Mouse (Mus musculus): ENCODE measurements around the gene Dohh. TPM values are rescaled to one million over a fixed set of nuclear protein-coding genes. Genes with fewer than 3 reads are reported as not detected.
A peak's percentile ranks its signal among the peaks of the same experiment; 100 is the strongest.

Gene Dohh
- polyA plus RNA-seq, 1 experiment from 2014 or later: 42.1 TPM

DNA sequence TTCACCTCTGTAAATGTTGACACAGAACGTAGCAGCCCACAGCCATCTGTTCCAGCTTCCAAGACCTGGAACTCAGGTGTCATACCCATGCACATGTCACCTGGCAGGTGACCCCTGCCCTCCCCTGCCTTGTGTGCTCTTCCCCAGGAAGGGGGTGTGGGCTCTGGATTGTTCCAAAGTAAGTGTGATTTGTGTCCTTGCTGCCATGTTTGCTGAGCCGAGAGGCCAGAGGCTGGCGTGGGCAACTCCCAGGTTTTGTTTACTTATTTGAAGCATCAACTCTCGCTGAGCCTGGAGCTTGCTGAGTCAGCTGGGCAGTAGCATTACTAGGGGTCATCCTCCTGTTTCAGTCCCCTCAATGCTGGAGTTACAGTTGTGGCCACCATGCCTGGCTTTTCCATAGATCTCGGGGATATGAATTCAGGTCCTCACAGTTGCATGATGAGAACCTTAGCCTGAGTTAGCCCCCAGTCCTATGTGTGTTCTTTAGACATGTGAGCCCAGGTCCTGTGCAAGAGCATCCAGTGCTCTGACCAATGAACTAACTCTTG is 4.4 kb downstream of the Dohh start, which contains the start of gene Gm48552:
Gene Gm48552 (plus strand): TSS at position 501 of the 551 bp plus-strand sequence.
- TF ChIP-seq EP300 (IDR thresholded peaks at IDR 0.05; ENCODE audit: low read depth) (no peak), CTCF (IDR thresholded peaks at IDR 0.05; ENCODE audit: low read depth) (no peak)
- H3K9me3 ChIP-seq (ENCODE audit: low read length): no peaks in the 10 kb centered on the region
- no peaks in the 10 kb centered on the region for H3K27me3 ChIP-seq (ENCODE audit: insufficient read depth, low read length)
- 64% methylated on average over 5 of the region's 5 CpGs for WGBS (ENCODE audit: insufficient replicate concordance)
- peaks cover 24% of the 10 kb centered on the region for H3K36me3 ChIP-seq (replicated peaks; ENCODE audit: insufficient read depth, low read length)
- DNase-seq (no peak), ATAC-seq (no peak)
- H3K27ac ChIP-seq (ENCODE audit: low read depth): 0 out of 2 replicates have a peak within 1 kb of the TSS, but pooled peaks have one; percentile 11
- H3K4me1 ChIP-seq (ENCODE audit: insufficient read depth): peaks cover 35% of the 10 kb centered on the region
- H3K4me3 ChIP-seq (ENCODE audit: low read depth, low read length): no peak within 1 kb of the TSS
- H3K4me2 ChIP-seq (ENCODE audit: low read depth, low read length): no peak within 1 kb of the TSS
- no peak within 1 kb of the TSS for H3K9ac ChIP-seq (replicated peaks)

DNA sequence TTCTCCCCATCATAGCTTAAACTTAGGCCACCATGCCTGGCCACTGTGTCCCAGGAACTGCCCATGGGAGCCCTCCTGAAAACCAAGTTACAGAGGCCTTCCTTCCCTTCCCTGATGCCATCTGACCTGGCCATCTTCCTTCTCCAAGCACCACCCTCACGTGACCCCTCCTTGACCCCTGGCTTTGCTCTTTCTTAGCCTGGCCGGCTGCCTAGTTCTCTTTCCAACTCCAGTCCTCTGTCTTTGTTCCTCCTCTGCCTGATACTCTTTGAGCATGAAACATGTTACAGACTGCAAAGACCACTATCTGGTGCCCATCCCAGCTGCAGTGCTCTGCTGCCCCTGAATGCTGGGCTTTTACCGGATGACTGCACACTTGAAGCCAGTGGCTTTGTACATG is 5.1 kb downstream of the Dohh start:
- no peak for DNase-seq
- 69% methylated on average over 3 of the region's 3 CpGs for WGBS (ENCODE audit: insufficient replicate concordance)
- no peak overlapping the region for H3K9ac ChIP-seq (replicated peaks)
- ATAC-seq: no peak
- peaks cover 39% of the 10 kb centered on the region for H3K4me1 ChIP-seq (ENCODE audit: insufficient read depth)
- no peaks in the 10 kb centered on the region for H3K9me3 ChIP-seq (ENCODE audit: low read length)
- no peaks in the 10 kb centered on the region for H3K27me3 ChIP-seq (ENCODE audit: insufficient read depth, low read length)
- peaks cover 24% of the 10 kb centered on the region for H3K36me3 ChIP-seq (replicated peaks; ENCODE audit: insufficient read depth, low read length)
- no peak overlapping the region for H3K4me3 ChIP-seq (ENCODE audit: low read depth, low read length)
- no peak overlapping the region for H3K4me2 ChIP-seq (ENCODE audit: low read depth, low read length)
- no peak overlapping the region for H3K27ac ChIP-seq (ENCODE audit: low read depth)
- TF ChIP-seq CTCF (IDR thresholded peaks at IDR 0.05; ENCODE audit: low read depth) (no peak), EP300 (IDR thresholded peaks at IDR 0.05; ENCODE audit: low read depth) (no peak)

DNA sequence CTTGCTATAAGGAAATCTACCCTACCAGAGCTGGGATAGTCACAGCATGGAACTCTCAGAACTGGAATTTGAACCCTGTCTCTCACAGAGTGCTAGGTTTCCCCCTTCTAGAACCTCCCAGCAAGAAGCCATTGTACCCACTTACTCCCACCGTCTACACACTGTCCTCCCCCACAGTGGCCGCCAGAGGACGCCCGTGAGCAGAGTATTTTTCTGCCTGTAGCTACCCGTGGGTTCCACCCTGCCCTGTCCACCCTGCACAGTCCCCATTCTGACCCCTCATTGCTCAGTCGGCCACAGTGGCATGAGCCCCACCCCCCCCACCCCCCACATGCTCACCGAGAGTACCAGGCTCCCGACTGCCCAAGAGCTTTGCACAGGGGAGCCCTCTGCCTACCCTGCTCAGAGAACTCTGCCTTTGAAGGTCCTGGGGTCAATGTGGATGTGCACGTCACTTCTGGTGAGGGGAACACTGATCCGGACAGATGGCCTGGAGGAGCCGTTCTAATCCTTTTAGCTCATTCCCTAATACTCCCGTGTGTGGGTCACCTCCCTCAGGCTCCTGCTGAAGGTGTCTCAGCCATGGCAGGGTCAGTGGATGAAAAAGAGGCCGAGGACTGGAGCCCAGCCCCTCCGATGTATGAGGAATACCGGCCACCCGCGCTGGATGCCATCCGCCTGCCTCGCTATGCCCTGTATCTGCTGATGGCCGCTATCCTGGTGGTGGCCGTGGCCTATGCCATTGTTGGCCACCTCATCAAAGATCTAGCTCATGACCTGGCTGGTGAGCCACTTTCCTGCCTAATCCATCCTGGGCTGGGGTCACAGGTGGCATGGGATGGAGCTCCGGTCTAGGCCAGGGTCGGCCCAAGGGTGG is 5.8 kb downstream of the Dohh start:
- Histone ChIP-seq H3K27me3 (ENCODE audit: insufficient read depth, low read length) (no peaks in the 10 kb centered on the region), H3K9me3 (ENCODE audit: low read length) (no peaks in the 10 kb centered on the region), H3K4me3 (ENCODE audit: low read depth, low read length) (no peak overlapping the region), H3K4me1 (ENCODE audit: insufficient read depth) (peaks cover 37% of the 10 kb centered on the region), H3K27ac (ENCODE audit: low read depth) (no peak overlapping the region), H3K9ac (replicated peaks) (no peak overlapping the region), H3K4me2 (ENCODE audit: low read depth, low read length) (no peak overlapping the region), H3K36me3 (replicated peaks; ENCODE audit: insufficient read depth, low read length) (peaks cover 24% of the 10 kb centered on the region)
- peak; percentile 62 for ATAC-seq
- DNase-seq: peak; percentile 86
- WGBS (ENCODE audit: insufficient replicate concordance): 55% methylated on average over 23 of the region's 23 CpGs
- TF ChIP-seq EP300 (IDR thresholded peaks at IDR 0.05; ENCODE audit: low read depth): no peak
- peak; percentile 96 for TF ChIP-seq CTCF (IDR thresholded peaks at IDR 0.05; ENCODE audit: low read depth)

DNA sequence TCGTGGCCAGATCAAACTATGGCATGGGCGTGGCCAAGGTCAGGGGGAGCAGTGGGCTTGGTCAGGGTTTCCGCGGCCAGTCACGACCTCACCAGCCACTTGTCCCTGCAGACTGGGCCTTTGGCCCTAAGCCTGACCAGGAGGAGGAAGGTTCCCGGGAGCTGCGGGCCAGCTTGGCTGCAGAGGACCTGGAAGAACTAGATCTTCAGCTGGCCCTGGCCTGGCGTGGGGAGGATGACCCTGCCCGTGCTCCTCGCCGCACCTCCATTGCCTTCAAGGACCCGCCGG is 6.4 kb downstream of the Dohh start:
- peaks cover 31% of the 10 kb centered on the region for H3K4me1 ChIP-seq (ENCODE audit: insufficient read depth)
- DNase-seq: no peak

GRCm38 (mm10) chr10:81392270-81392669 is 8.0 kb downstream of the Dohh start:
- no peak overlapping the region for H3K4me2 ChIP-seq (ENCODE audit: low read depth, low read length)
- WGBS (ENCODE audit: insufficient replicate concordance): 69% methylated on average over 6 of the region's 6 CpGs
- no peak for DNase-seq
- peaks cover 25% of the 10 kb centered on the region for H3K4me1 ChIP-seq (ENCODE audit: insufficient read depth)
- no peak for ATAC-seq
- H3K36me3 ChIP-seq (replicated peaks; ENCODE audit: insufficient read depth, low read length): peaks cover 9% of the 10 kb centered on the region
- H3K9me3 ChIP-seq (ENCODE audit: low read length): no peaks in the 10 kb centered on the region
- H3K9ac ChIP-seq (replicated peaks): no peak overlapping the region
- H3K27ac ChIP-seq (ENCODE audit: low read depth): no peak overlapping the region
- no peaks in the 10 kb centered on the region for H3K27me3 ChIP-seq (ENCODE audit: insufficient read depth, low read length)
- no peak overlapping the region for H3K4me3 ChIP-seq (ENCODE audit: low read depth, low read length)
- TF ChIP-seq CTCF (IDR thresholded peaks at IDR 0.05; ENCODE audit: low read depth): no peak
- no peak for TF ChIP-seq EP300 (IDR thresholded peaks at IDR 0.05; ENCODE audit: low read depth)

More for the DNA sequence above, 6.4 kb downstream of the Dohh start:
- no peak for ATAC-seq
- Histone ChIP-seq H3K9me3 (ENCODE audit: low read length) (no peaks in the 10 kb centered on the region), H3K4me2 (ENCODE audit: low read depth, low read length) (no peak overlapping the region), H3K4me3 (ENCODE audit: low read depth, low read length) (no peak overlapping the region), H3K36me3 (replicated peaks; ENCODE audit: insufficient read depth, low read length) (peaks cover 24% of the 10 kb centered on the region), H3K27ac (ENCODE audit: low read depth) (no peak overlapping the region), H3K27me3 (ENCODE audit: insufficient read depth, low read length) (no peaks in the 10 kb centered on the region), H3K9ac (replicated peaks) (no peak overlapping the region)
- TF ChIP-seq CTCF (IDR thresholded peaks at IDR 0.05; ENCODE audit: low read depth): no peak
- no peak for TF ChIP-seq EP300 (IDR thresholded peaks at IDR 0.05; ENCODE audit: low read depth)
- WGBS (ENCODE audit: insufficient replicate concordance): 84% methylated on average over 12 of the region's 13 CpGs

DNA sequence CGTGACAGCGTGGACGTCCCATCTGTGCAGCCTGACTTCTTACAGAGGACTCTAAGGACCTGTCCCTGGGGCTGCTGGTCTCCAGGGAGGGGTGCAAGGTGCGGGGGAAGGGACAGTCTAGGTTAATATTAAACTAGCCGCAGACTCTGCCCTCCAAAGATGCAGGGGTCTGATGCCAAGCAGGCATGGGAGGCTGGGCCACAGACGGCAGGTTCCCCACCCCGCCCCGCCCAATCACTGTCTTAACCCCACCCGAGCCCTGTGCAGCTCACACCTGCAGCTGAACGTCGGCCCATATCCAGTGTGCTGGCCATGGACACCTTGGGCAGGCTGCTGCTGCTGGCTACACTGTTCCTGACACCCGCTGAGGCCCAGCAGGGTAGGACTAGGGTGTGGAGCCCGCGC is 8.6 kb downstream of the Dohh start, which contains the start of gene Smim24:
Gene Smim24 (plus strand): TSS at position 271 of the 405 bp plus-strand sequence.
- Histone ChIP-seq H3K27ac (ENCODE audit: low read depth) (peak within 1 kb of the TSS; percentile 44), H3K4me3 (ENCODE audit: low read depth, low read length) (peak within 1 kb of the TSS; percentile 29), H3K27me3 (ENCODE audit: insufficient read depth, low read length) (no peaks in the 10 kb centered on the region), H3K36me3 (replicated peaks; ENCODE audit: insufficient read depth, low read length) (peaks cover 8% of the 10 kb centered on the region), H3K9me3 (ENCODE audit: low read length) (no peaks in the 10 kb centered on the region), H3K4me1 (ENCODE audit: insufficient read depth) (peaks cover 25% of the 10 kb centered on the region), H3K4me2 (ENCODE audit: low read depth, low read length) (peak within 1 kb of the TSS; percentile 62), H3K9ac (replicated peaks) (peak within 1 kb of the TSS; percentile 60)
- no peak; the same call in 1 of the 2 replicates for ATAC-seq
- 48% methylated on average over 14 of the region's 14 CpGs for WGBS (ENCODE audit: insufficient replicate concordance)
- TF ChIP-seq EP300 (IDR thresholded peaks at IDR 0.05; ENCODE audit: low read depth) (no peak), CTCF (IDR thresholded peaks at IDR 0.05; ENCODE audit: low read depth) (no peak)
- DNase-seq: no peak

All from liver, postnatal 0 days (tissue).